Mouse (Mus musculus) bone marrow, adult 2 months (tissue): ENCODE data around the gene Epdr1.

Experiments
- CTCF ChIP-seq: fragments of 200-500 bp; IDR thresholded peaks from 2 replicates; pipeline ENCODE4 v1.5.1; 2011; ENCODE audit warnings: low read length, control low read depth; ENCODE audit not compliant: control insufficient read depth, insufficient read depth
- POLR2A ChIP-seq: fragments of 200-500 bp; IDR thresholded peaks from 2 replicates; pipeline ENCODE4 v1.6.1; 2011; ENCODE audit warnings: low read depth, mild to moderate bottlenecking, control low read depth, low read length, borderline replicate concordance; ENCODE audit not compliant: control insufficient read depth

- no peak for TF ChIP-seq CTCF
- no peak for TF ChIP-seq POLR2A
Observed at GRCm38 (mm10) chr13:19555391-19555790, 64.3 kb downstream of the Epdr1 start.
